Mouse (Mus musculus) heart, postnatal 4 days (tissue): ENCODE results near the gene Tes. TPM values are rescaled to one million over a fixed set of nuclear protein-coding genes. Genes with fewer than 3 reads are reported as not detected.

Source experiments
- total RNA-seq, 2 experiments: library from RNA; stranded (reverse); gene quantifications; 2 replicates each; pipeline ENCODE4 v1.2.3; 2021

Tes gene
- total RNA-seq, 2 experiments from 2014 or later: 5.6 to 7.6 TPM

Other genes starting within 250 kb of the Tes start
- gene Tfec, start 166.7 kb upstream of the Tes start, total RNA-seq: under 1 TPM; 0.43 to 0.63 TPM
- gene Cav2, start 216.0 kb downstream of the Tes start, total RNA-seq: 10 to 100 TPM; 51.3 to 54.4 TPM
- gene Cav1, start 241.2 kb downstream of the Tes start, total RNA-seq: 100 to 1,000 TPM; 462 to 484 TPM